Mouse (Mus musculus) midbrain, embryonic 10.5 days (tissue): ENCODE data around the gene Zfp42. TPM values are rescaled to one million over a fixed set of nuclear protein-coding genes. Genes with fewer than 3 reads are reported as not detected.

Experiments used
- DNase-seq: peaks from one replicate; pipeline ENCODE4 v3.0.0-alpha.2; 2017; ENCODE audit warnings: low spot score
- H3K27ac ChIP-seq: fragments of 300-500 bp; sonication (generic); replicated peaks from 2 replicates; pipeline ENCODE4 v1.5.1; 2016; ENCODE audit warnings: mild to moderate bottlenecking
- H3K27me3 ChIP-seq: fragments of 300-500 bp; sonication (generic); 2 replicates; pipeline ENCODE4 v1.6.1; 2016; ENCODE audit warnings: low read depth, mild to moderate bottlenecking; ENCODE audit not compliant: poor library complexity, severe bottlenecking
- H3K36me3 ChIP-seq: fragments of 300-500 bp; sonication (generic); 2 replicates; pipeline ENCODE4 v1.6.1; 2016; ENCODE audit warnings: mild to moderate bottlenecking, moderate library complexity
- H3K4me1 ChIP-seq: fragments of 300-500 bp; sonication (generic); 2 replicates; pipeline ENCODE4 v1.6.1; 2016
- H3K4me3 ChIP-seq: fragments of 300-500 bp; sonication (generic); 2 replicates; pipeline ENCODE4 v1.5.1; 2016; ENCODE audit warnings: mild to moderate bottlenecking, moderate library complexity
- H3K9me3 ChIP-seq: fragments of 300-500 bp; sonication (generic); replicated peaks from 2 replicates; pipeline ENCODE4 v1.6.1; 2016; ENCODE audit warnings: mild to moderate bottlenecking
- WGBS: fragments of 180-500 bp; shearing (Covaris S2); methylation state at CpG from one replicate; pipeline ENCODE4 v1.1.7; 2016; 5-methylcytosine and 5-hydroxymethylcytosine counted together
- polyA plus RNA-seq: library from polyadenylated mRNA; unstranded; fragments of >200 nt; fragmentation: Nextera tagmentation; extraction: Ambion mirVana; gene quantifications from 2 replicates; pipeline ENCODE4 v1.2.1, GENCODE M21; 2016

The Zfp42 gene
- polyA plus RNA-seq, 1 experiment from 2014 or later: 0.06 TPM

- Histone ChIP-seq H3K36me3 (no peaks in the 10 kb centered on the region), H3K9me3 (0 out of 2 replicates have a peak, but pooled peaks cover 3% of the 10 kb centered on the region), H3K4me3 (no peak overlapping the region), H3K27ac (no peak overlapping the region), H3K27me3 (no peaks in the 10 kb centered on the region), H3K4me1 (no peaks in the 10 kb centered on the region)
- no peak for DNase-seq
- 85% methylated on average over 4 of the region's 4 CpGs for WGBS
Observed at GRCm38 (mm10) chr8:43294191-43294590, 12.6 kb downstream of the Zfp42 start.

- H3K27ac ChIP-seq: no peak overlapping the region
- no peaks in the 10 kb centered on the region for H3K27me3 ChIP-seq
- no peak for DNase-seq
- H3K4me3 ChIP-seq: no peak overlapping the region
- no peaks in the 10 kb centered on the region for H3K4me1 ChIP-seq
- WGBS: 93% methylated on average over 5 of the region's 5 CpGs
- H3K36me3 ChIP-seq: no peaks in the 10 kb centered on the region
- no peaks in the 10 kb centered on the region for H3K9me3 ChIP-seq
Observed at GRCm38 (mm10) chr8:43290424-43291111, 16.2 kb downstream of the Zfp42 start.

GRCm38 (mm10) chr8:43289781-43290180 is 17.0 kb downstream of the Zfp42 start:
- WGBS: 95% methylated on average over 5 of the region's 5 CpGs
- Histone ChIP-seq H3K4me1 (no peaks in the 10 kb centered on the region), H3K4me3 (no peak overlapping the region), H3K27ac (no peak overlapping the region), H3K9me3 (no peaks in the 10 kb centered on the region), H3K27me3 (no peaks in the 10 kb centered on the region), H3K36me3 (no peaks in the 10 kb centered on the region)
- no peak for DNase-seq

- no peaks in the 10 kb centered on the region for H3K27me3 ChIP-seq
- WGBS: 77% methylated on average over 1 of the region's 1 CpGs
- H3K36me3 ChIP-seq: no peaks in the 10 kb centered on the region
- H3K4me3 ChIP-seq: no peak overlapping the region
- no peaks in the 10 kb centered on the region for H3K4me1 ChIP-seq
- DNase-seq: no peak
- H3K27ac ChIP-seq: no peak overlapping the region
- no peaks in the 10 kb centered on the region for H3K9me3 ChIP-seq
Observed at GRCm38 (mm10) chr8:43288840-43289239, 17.9 kb downstream of the Zfp42 start.

GRCm38 (mm10) chr8:43287456-43287855 is 19.3 kb downstream of the Zfp42 start:
- WGBS: 94% methylated on average over 6 of the region's 6 CpGs
- Histone ChIP-seq H3K9me3 (no peaks in the 10 kb centered on the region), H3K36me3 (no peaks in the 10 kb centered on the region), H3K27ac (no peak overlapping the region), H3K4me1 (no peaks in the 10 kb centered on the region), H3K4me3 (no peak overlapping the region), H3K27me3 (no peaks in the 10 kb centered on the region)
- DNase-seq: no peak

- WGBS: 92% methylated on average over 7 of the region's 7 CpGs
- Histone ChIP-seq H3K36me3 (no peaks in the 10 kb centered on the region), H3K4me3 (no peak overlapping the region), H3K9me3 (no peaks in the 10 kb centered on the region), H3K4me1 (no peaks in the 10 kb centered on the region), H3K27ac (no peak overlapping the region), H3K27me3 (no peaks in the 10 kb centered on the region)
- no peak for DNase-seq
Observed at GRCm38 (mm10) chr8:43283231-43283630, 23.5 kb downstream of the Zfp42 start.

GRCm38 (mm10) chr8:43278397-43278796 is 28.4 kb downstream of the Zfp42 start:
- H3K9me3 ChIP-seq: no peaks in the 10 kb centered on the region
- no peaks in the 10 kb centered on the region for H3K4me1 ChIP-seq
- 69% methylated on average over 4 of the region's 4 CpGs for WGBS
- no peak overlapping the region for H3K27ac ChIP-seq
- no peaks in the 10 kb centered on the region for H3K27me3 ChIP-seq
- H3K4me3 ChIP-seq: no peak overlapping the region
- H3K36me3 ChIP-seq: no peaks in the 10 kb centered on the region
- DNase-seq: no peak

GRCm38 (mm10) chr8:43260961-43261360 is 45.8 kb downstream of the Zfp42 start:
- no peaks in the 10 kb centered on the region for H3K9me3 ChIP-seq
- no peaks in the 10 kb centered on the region for H3K4me1 ChIP-seq
- no peaks in the 10 kb centered on the region for H3K36me3 ChIP-seq
- DNase-seq: no peak
- WGBS: 91% methylated on average over 6 of the region's 6 CpGs
- no peaks in the 10 kb centered on the region for H3K27me3 ChIP-seq
- H3K4me3 ChIP-seq: no peak overlapping the region
- H3K27ac ChIP-seq: no peak overlapping the region

GRCm38 (mm10) chr8:43257886-43258285 is 48.9 kb downstream of the Zfp42 start:
- 92% methylated on average over 1 of the region's 1 CpGs for WGBS

GRCm38 (mm10) chr8:43255695-43256094 is 51.1 kb downstream of the Zfp42 start:
- no peaks in the 10 kb centered on the region for H3K9me3 ChIP-seq

More at GRCm38 (mm10) chr8:43257886-43258285, 48.9 kb downstream of the Zfp42 start:
- H3K4me1 ChIP-seq: no peaks in the 10 kb centered on the region
- H3K27ac ChIP-seq: no peak overlapping the region
- no peaks in the 10 kb centered on the region for H3K9me3 ChIP-seq
- no peak for DNase-seq
- no peaks in the 10 kb centered on the region for H3K27me3 ChIP-seq
- no peaks in the 10 kb centered on the region for H3K36me3 ChIP-seq
- no peak overlapping the region for H3K4me3 ChIP-seq

GRCm38 (mm10) chr8:43251653-43252052 is 55.1 kb downstream of the Zfp42 start:
- Histone ChIP-seq H3K27ac (no peak overlapping the region), H3K27me3 (no peaks in the 10 kb centered on the region), H3K4me1 (no peaks in the 10 kb centered on the region), H3K36me3 (no peaks in the 10 kb centered on the region), H3K9me3 (no peaks in the 10 kb centered on the region), H3K4me3 (no peak overlapping the region)
- WGBS: 82% methylated on average over 6 of the region's 6 CpGs
- no peak for DNase-seq

More at GRCm38 (mm10) chr8:43255695-43256094, 51.1 kb downstream of the Zfp42 start:
- H3K27me3 ChIP-seq: no peaks in the 10 kb centered on the region
- H3K4me3 ChIP-seq: no peak overlapping the region
- no peak for DNase-seq
- WGBS: 90% methylated on average over 6 of the region's 6 CpGs
- H3K4me1 ChIP-seq: no peaks in the 10 kb centered on the region
- H3K27ac ChIP-seq: no peak overlapping the region
- H3K36me3 ChIP-seq: no peaks in the 10 kb centered on the region

- Histone ChIP-seq H3K27me3 (no peaks in the 10 kb centered on the region), H3K36me3 (no peaks in the 10 kb centered on the region), H3K4me1 (no peaks in the 10 kb centered on the region), H3K9me3 (no peaks in the 10 kb centered on the region), H3K4me3 (no peak overlapping the region), H3K27ac (no peak overlapping the region)
- WGBS: 93% methylated on average over 8 of the region's 8 CpGs
- no peak for DNase-seq
Observed at GRCm38 (mm10) chr8:43248707-43249106, 58.1 kb downstream of the Zfp42 start.
